Mouse (Mus musculus) fibroblast of lung, adult 2 months (primary cell): Measurements from ENCODE around the gene Sparcl1.

Experiments
- DNase-seq: peaks from one replicate; pipeline ENCODE4 v3.0.0-alpha.2; 2011; ENCODE audit warnings: low read depth

Gene Sparcl1

GRCm38 (mm10) chr5:104062773-104063551 lies 50.6 kb downstream of the Sparcl1 start:
- no peak for DNase-seq

GRCm38 (mm10) chr5:104061936-104062772 lies 51.4 kb downstream of the Sparcl1 start:
- DNase-seq = no peak

GRCm38 (mm10) chr5:104060429-104060828 lies 53.1 kb downstream of the Sparcl1 start:
- no peak for DNase-seq

GRCm38 (mm10) chr5:104059628-104060027 lies 53.9 kb downstream of the Sparcl1 start:
- DNase-seq = no peak

GRCm38 (mm10) chr5:104058021-104058420 lies 55.5 kb downstream of the Sparcl1 start:
- no peak for DNase-seq

GRCm38 (mm10) chr5:104056295-104056694 lies 57.2 kb downstream of the Sparcl1 start:
- peak; percentile 77 for DNase-seq

- no peak for DNase-seq
Observed at GRCm38 (mm10) chr5:104055816-104056215, 57.7 kb downstream of the Sparcl1 start.

GRCm38 (mm10) chr5:104054938-104055337 lies 58.6 kb downstream of the Sparcl1 start:
- DNase-seq = no peak

GRCm38 (mm10) chr5:104052956-104053355 lies 60.6 kb downstream of the Sparcl1 start:
- no peak for DNase-seq

GRCm38 (mm10) chr5:104048139-104048538 lies 65.4 kb downstream of the Sparcl1 start:
- no peak for DNase-seq

GRCm38 (mm10) chr5:104047200-104048105 lies 66.1 kb downstream of the Sparcl1 start:
- DNase-seq = no peak

GRCm38 (mm10) chr5:104046256-104047199 lies 67.0 kb downstream of the Sparcl1 start, which contains the start of gene Nudt9:
TSS of gene Nudt9 (plus strand) at chr5:104046306.
- DNase-seq = peak; percentile 97

- peak; percentile 60 for DNase-seq
Observed at GRCm38 (mm10) chr5:104043704-104044103, 69.8 kb downstream of the Sparcl1 start.

- peak; percentile 65 for DNase-seq
Observed at GRCm38 (mm10) chr5:104042906-104043305, 70.6 kb downstream of the Sparcl1 start.

- no peak for DNase-seq
Observed at GRCm38 (mm10) chr5:104039154-104039932, 74.2 kb downstream of the Sparcl1 start.

GRCm38 (mm10) chr5:104036686-104037085 lies 76.8 kb downstream of the Sparcl1 start:
- no peak for DNase-seq

GRCm38 (mm10) chr5:104035824-104036223 lies 77.7 kb downstream of the Sparcl1 start:
- DNase-seq = no peak

- no peak for DNase-seq
Observed at GRCm38 (mm10) chr5:104035066-104035465, 78.5 kb downstream of the Sparcl1 start.

GRCm38 (mm10) chr5:104032434-104033097 lies 81.0 kb downstream of the Sparcl1 start:
- no peak for DNase-seq
